In genomic region chr1:179958871-179959720, GRCm38 (mm10) we compare ENCODE assay signal across 8 mouse cellular contexts. TPM values are rescaled to one million over a fixed set of nuclear protein-coding genes. Genes with fewer than 3 reads are reported as not detected.
DNase-seq lines count a peak whose midpoint lies in the region; ATAC-seq and TF ChIP-seq lines count a peak whose summit lies in the region.

No protein-coding gene starts in this region.

- DNase-seq in ES-E14 (ENCODE audit: low read depth, low spot score), result peak; percentile 27
- peak; percentile 65 for DNase-seq in adrenal gland, postnatal 10 days
- peak; percentile 55 for DNase-seq in hindbrain, embryonic 11.5 days (ENCODE audit: low spot score)
- DNase-seq in layer of hippocampus, postnatal 25 days (ENCODE audit: extremely low spot score in 1 of 2, low spot score in 1 of 2), result peak; percentile 49 to 58
- DNase-seq in right cerebral cortex, postnatal 25 days, result peak; percentile 46

- H3K4me2 ChIP-seq in embryonic facial prominence, embryonic 13.5 days, result peak overlapping the region; percentile 72
- peak overlapping the region; percentile 54 for H3K4me2 ChIP-seq in hindbrain, embryonic 11.5 days (replicated peaks; ENCODE audit: low read depth, low read length)

- H3K27ac ChIP-seq in ES-E14 (ENCODE audit: insufficient read depth, low read depth, low read length, poor library complexity, severe bottlenecking), result 0 out of 2 replicates have a peak overlapping the region, but pooled peaks have one; percentile 48
- peak overlapping the region; percentile 91 for H3K27ac ChIP-seq in embryonic facial prominence, embryonic 13.5 days
- peak overlapping the region; percentile 92 for H3K27ac ChIP-seq in hindbrain, embryonic 11.5 days (ENCODE audit: low read depth, low read length)

- H3K27me3 ChIP-seq in embryonic facial prominence, embryonic 13.5 days, result no peaks in the 10 kb centered on the region; the same call in 1 of the 2 replicates
- no peaks in the 10 kb centered on the region for H3K27me3 ChIP-seq in hindbrain, embryonic 11.5 days (ENCODE audit: control insufficient read depth, insufficient read depth, low read length)

- H3K36me3 ChIP-seq in ES-E14 (ENCODE audit: control insufficient read depth, insufficient read depth, low read length, poor library complexity, severe bottlenecking), result no peaks in the 10 kb centered on the region
- H3K36me3 ChIP-seq in embryonic facial prominence, embryonic 13.5 days, result no peaks in the 10 kb centered on the region
- no peaks in the 10 kb centered on the region for H3K36me3 ChIP-seq in hindbrain, embryonic 11.5 days (ENCODE audit: control insufficient read depth, insufficient read depth, low read length)

- WGBS in embryonic facial prominence, embryonic 13.5 days, result 2% methylated on average over 41 of the region's 41 CpGs
- WGBS in hindbrain, embryonic 11.5 days, result 4% methylated on average over 38 of the region's 41 CpGs

- peak; percentile 53; the same call in 1 of the 2 replicates for ATAC-seq in embryonic facial prominence, embryonic 13.5 days (ENCODE audit: insufficient number of reproducible peaks, insufficient read depth, low FRiP score, low TSS enrichment, low read depth)
- ATAC-seq in hindbrain, embryonic 11.5 days (ENCODE audit: low FRiP score), result peak; percentile 79
- peak; percentile 36 for ATAC-seq in megakaryocyte progenitor cell, adult 5-6 weeks (replicated peaks; ENCODE audit: poor library complexity)
- no peak for ATAC-seq in erythroid progenitor cell, adult 5-6 weeks (replicated peaks; ENCODE audit: low FRiP score, poor library complexity, severe bottlenecking)

- peaks cover 0 to 4% of the 10 kb centered on the region in 2 experiments; a peak in 2 of 4 replicates for H3K4me1 ChIP-seq in ES-E14 (ENCODE audit: control insufficient read depth in 2 of 2, insufficient read depth in 2 of 2, low read length in 2 of 2, poor library complexity in 1 of 2)
- H3K4me1 ChIP-seq in embryonic facial prominence, embryonic 13.5 days, result peaks cover 21% of the 10 kb centered on the region
- peaks cover 2% of the 10 kb centered on the region; the same call in 1 of the 2 replicates for H3K4me1 ChIP-seq in hindbrain, embryonic 11.5 days (replicated peaks; ENCODE audit: control insufficient read depth, insufficient read depth, low read length)

- H3K9me3 ChIP-seq in ES-E14 (ENCODE audit: control insufficient read depth, insufficient read depth, low read depth, low read length), result no peaks in the 10 kb centered on the region
- H3K9me3 ChIP-seq in embryonic facial prominence, embryonic 13.5 days, result no peaks in the 10 kb centered on the region
- no peaks in the 10 kb centered on the region for H3K9me3 ChIP-seq in hindbrain, embryonic 11.5 days (ENCODE audit: control insufficient read depth, low read length)

- in situ Hi-C loops in ES-E14 (cut with MboI; ENCODE audit: low sequenced_read_pairs in 2 of 2, unreplicated experiment in 2 of 2), result no loop called here

- peak overlapping the region; percentile 90 for H3K9ac ChIP-seq in ES-E14 (ENCODE audit: insufficient read depth, low read depth, low read length, poor library complexity, severe bottlenecking)
- H3K9ac ChIP-seq in embryonic facial prominence, embryonic 13.5 days, result peak overlapping the region; percentile 92
- H3K9ac ChIP-seq in hindbrain, embryonic 11.5 days (ENCODE audit: low read depth, low read length), result peak overlapping the region; percentile 95

- H3K4me3 ChIP-seq in ES-E14 (ENCODE audit: insufficient read depth in 1 of 2, low read depth in 1 of 2, low read length in 2 of 2, poor library complexity in 1 of 2, severe bottlenecking in 1 of 2), result peak overlapping the region; percentile 88 to 90
- H3K4me3 ChIP-seq in embryonic facial prominence, embryonic 13.5 days, result peak overlapping the region; percentile 81
- H3K4me3 ChIP-seq in hindbrain, embryonic 11.5 days (ENCODE audit: low read depth, low read length), result peak overlapping the region; percentile 86

TF ChIP-seq in ES-E14, 5 proteins besides CTCF, POLR2A, EP300 and RAD21:
- TF ChIP-seq ZC3H11A (IDR thresholded peaks at IDR 0.05; ENCODE audit: borderline replicate concordance, low read depth, low read length), result no peak
- TF ChIP-seq MAFK (IDR thresholded peaks at IDR 0.05; ENCODE audit: insufficient read depth, low read depth, low read length), result no peak
- no peak for TF ChIP-seq CHD2 (IDR thresholded peaks at IDR 0.05; ENCODE audit: low read depth, low read length)
- TF ChIP-seq HCFC1 (IDR thresholded peaks at IDR 0.05; ENCODE audit: borderline replicate concordance, insufficient read depth, low read length), result no peak
- TF ChIP-seq ZNF384 (IDR thresholded peaks at IDR 0.05; ENCODE audit: low read depth, low read length), result no peak

RNA-seq across cellular contexts. Expression of gene Cdc42bpa, which starts 1.2 kb away (rescaled TPM):
- total RNA-seq in ES-E14 (2012; rRNA removed), result 20.6 and 22.1 TPM in 2 replicates
- total RNA-seq in adrenal gland, postnatal 10 days (2021), result 10 to 100 TPM; 35.6 to 50.3 TPM
- 21.1 and 24.4 TPM in 2 replicates for polyA plus RNA-seq in embryonic facial prominence, embryonic 13.5 days (2015; fragmentation: Nextera tagmentation; extraction: Ambion mirVana)
- polyA plus RNA-seq in hindbrain, embryonic 11.5 days (2014; fragmentation: Nextera tagmentation; extraction: Ambion mirVana), result 12.8 and 21.8 TPM in 2 replicates
- total RNA-seq in layer of hippocampus, postnatal 25 days (2021), result 100 to 1,000 TPM; 204 to 246 TPM
- 3.2 and 8.6 TPM in 2 replicates for total RNA-seq in megakaryocyte progenitor cell, adult 5-6 weeks (2015)
- 3.8 and 7.1 TPM in 2 replicates for total RNA-seq in megakaryocyte progenitor cell, adult 5-6 weeks (2017)
- total RNA-seq in erythroid progenitor cell, adult 5-6 weeks (2015; ENCODE audit: low replicate concordance), result 73.4 and 79.6 TPM in 2 replicates
- 84.3 and 113 TPM in 2 replicates for total RNA-seq in erythroid progenitor cell, adult 5-6 weeks (2017; ENCODE audit: low replicate concordance)
